Mouse (Mus musculus): ENCODE data around the gene Mrgprf.

Mrgprf gene

GRCm38 (mm10) chr7:145291847-145292246, 8.8 kb upstream of the Mrgprf start:
- H3K4me3 ChIP-seq (replicated peaks; ENCODE audit: low read length), result no peak overlapping the region
- peaks cover 19% of the 10 kb centered on the region for H3K9me3 ChIP-seq (ENCODE audit: low read length)
- H3K4me1 ChIP-seq (replicated peaks; ENCODE audit: low read depth, low read length), result peaks cover 23% of the 10 kb centered on the region
- no peaks in the 10 kb centered on the region for H3K36me3 ChIP-seq (ENCODE audit: insufficient read depth, low read length)
- no peak for TF ChIP-seq NANOG (IDR thresholded peaks at IDR 0.05; ENCODE audit: borderline replicate concordance, low read length)
- no peak for TF ChIP-seq POU5F1 (IDR thresholded peaks at IDR 0.05; ENCODE audit: borderline replicate concordance, low read length)
- TF ChIP-seq CTCF (conservative IDR thresholded peaks at IDR 0.05; ENCODE audit: low read length), result no peak
- H3K27me3 ChIP-seq (ENCODE audit: insufficient read depth, low read length), result no peaks in the 10 kb centered on the region; the same call in 1 of the 2 replicates

- no peaks in the 10 kb centered on the region; the same call in 1 of the 2 replicates for H3K27me3 ChIP-seq (ENCODE audit: insufficient read depth, low read length)
- no peaks in the 10 kb centered on the region for H3K36me3 ChIP-seq (ENCODE audit: insufficient read depth, low read length)
- H3K9me3 ChIP-seq (ENCODE audit: low read length), result peaks cover 19% of the 10 kb centered on the region
- H3K4me1 ChIP-seq (replicated peaks; ENCODE audit: low read depth, low read length), result peaks cover 14% of the 10 kb centered on the region
- no peak overlapping the region for H3K4me3 ChIP-seq (replicated peaks; ENCODE audit: low read length)
- TF ChIP-seq POU5F1 (IDR thresholded peaks at IDR 0.05; ENCODE audit: borderline replicate concordance, low read length) (no peak), CTCF (conservative IDR thresholded peaks at IDR 0.05; ENCODE audit: low read length) (no peak), NANOG (IDR thresholded peaks at IDR 0.05; ENCODE audit: borderline replicate concordance, low read length) (no peak)
These were observed 7.9 kb upstream of the Mrgprf start for GRCm38 (mm10) chr7:145292726-145293125.

GRCm38 (mm10) chr7:145293859-145294258, 6.8 kb upstream of the Mrgprf start:
- Histone ChIP-seq H3K9me3 (ENCODE audit: low read length) (peaks cover 19% of the 10 kb centered on the region), H3K36me3 (ENCODE audit: insufficient read depth, low read length) (no peaks in the 10 kb centered on the region), H3K4me1 (replicated peaks; ENCODE audit: low read depth, low read length) (peaks cover 10% of the 10 kb centered on the region), H3K27me3 (ENCODE audit: insufficient read depth, low read length) (no peaks in the 10 kb centered on the region; the same call in 1 of the 2 replicates), H3K4me3 (replicated peaks; ENCODE audit: low read length) (no peak overlapping the region)
- TF ChIP-seq NANOG (IDR thresholded peaks at IDR 0.05; ENCODE audit: borderline replicate concordance, low read length) (no peak), CTCF (conservative IDR thresholded peaks at IDR 0.05; ENCODE audit: low read length) (peak; percentile 51), POU5F1 (IDR thresholded peaks at IDR 0.05; ENCODE audit: borderline replicate concordance, low read length) (no peak)

GRCm38 (mm10) chr7:145298666-145299490, 1.8 kb upstream of the Mrgprf start:
- H3K36me3 ChIP-seq (ENCODE audit: insufficient read depth, low read length), result no peaks in the 10 kb centered on the region
- no peak for TF ChIP-seq NANOG (IDR thresholded peaks at IDR 0.05; ENCODE audit: borderline replicate concordance, low read length)
- TF ChIP-seq POU5F1 (IDR thresholded peaks at IDR 0.05; ENCODE audit: borderline replicate concordance, low read length), result no peak
- no peak for TF ChIP-seq CTCF (conservative IDR thresholded peaks at IDR 0.05; ENCODE audit: low read length)

GRCm38 (mm10) chr7:145299562-145300320, 887 bp upstream of the Mrgprf start:
- H3K4me1 ChIP-seq (replicated peaks; ENCODE audit: low read depth, low read length), result peaks cover 32% of the 10 kb centered on the region
- TF ChIP-seq NANOG (IDR thresholded peaks at IDR 0.05; ENCODE audit: borderline replicate concordance, low read length) (no peak), POU5F1 (IDR thresholded peaks at IDR 0.05; ENCODE audit: borderline replicate concordance, low read length) (no peak), CTCF (conservative IDR thresholded peaks at IDR 0.05; ENCODE audit: low read length) (no peak)
- H3K27me3 ChIP-seq (ENCODE audit: insufficient read depth, low read length), result no peaks in the 10 kb centered on the region
- no peak overlapping the region for H3K4me3 ChIP-seq (replicated peaks; ENCODE audit: low read length)
- no peaks in the 10 kb centered on the region for H3K9me3 ChIP-seq (ENCODE audit: low read length)
- no peaks in the 10 kb centered on the region for H3K36me3 ChIP-seq (ENCODE audit: insufficient read depth, low read length)

More at GRCm38 (mm10) chr7:145298666-145299490, 1.8 kb upstream of the Mrgprf start:
- Histone ChIP-seq H3K9me3 (ENCODE audit: low read length) (no peaks in the 10 kb centered on the region), H3K4me1 (replicated peaks; ENCODE audit: low read depth, low read length) (peaks cover 32% of the 10 kb centered on the region), H3K27me3 (ENCODE audit: insufficient read depth, low read length) (no peaks in the 10 kb centered on the region), H3K4me3 (replicated peaks; ENCODE audit: low read length) (no peak overlapping the region)

- no peaks in the 10 kb centered on the region for H3K9me3 ChIP-seq (ENCODE audit: low read length)
- peaks cover 32% of the 10 kb centered on the region for H3K4me1 ChIP-seq (replicated peaks; ENCODE audit: low read depth, low read length)
- H3K4me3 ChIP-seq (replicated peaks; ENCODE audit: low read length), result no peak overlapping the region
- no peaks in the 10 kb centered on the region for H3K27me3 ChIP-seq (ENCODE audit: insufficient read depth, low read length)
- TF ChIP-seq NANOG (IDR thresholded peaks at IDR 0.05; ENCODE audit: borderline replicate concordance, low read length) (no peak), CTCF (conservative IDR thresholded peaks at IDR 0.05; ENCODE audit: low read length) (no peak), POU5F1 (IDR thresholded peaks at IDR 0.05; ENCODE audit: borderline replicate concordance, low read length) (no peak)
- no peaks in the 10 kb centered on the region for H3K36me3 ChIP-seq (ENCODE audit: insufficient read depth, low read length)
These were observed 346 bp downstream of the Mrgprf start for GRCm38 (mm10) chr7:145301008-145301340.

- no peaks in the 10 kb centered on the region for H3K27me3 ChIP-seq (ENCODE audit: insufficient read depth, low read length)
- H3K4me3 ChIP-seq (replicated peaks; ENCODE audit: low read length), result no peak overlapping the region
- no peak for TF ChIP-seq NANOG (IDR thresholded peaks at IDR 0.05; ENCODE audit: borderline replicate concordance, low read length)
- TF ChIP-seq POU5F1 (IDR thresholded peaks at IDR 0.05; ENCODE audit: borderline replicate concordance, low read length), result no peak
- TF ChIP-seq CTCF (conservative IDR thresholded peaks at IDR 0.05; ENCODE audit: low read length), result no peak
- H3K9me3 ChIP-seq (ENCODE audit: low read length), result no peaks in the 10 kb centered on the region
- no peaks in the 10 kb centered on the region for H3K36me3 ChIP-seq (ENCODE audit: insufficient read depth, low read length)
- H3K4me1 ChIP-seq (replicated peaks; ENCODE audit: low read depth, low read length), result peaks cover 32% of the 10 kb centered on the region
These were observed 845 bp downstream of the Mrgprf start for GRCm38 (mm10) chr7:145301341-145302005.

Data from E14TG2a.4 (cell line).